Mouse (Mus musculus): ENCODE results near the gene Tomm5. TPM values are rescaled to one million over a fixed set of nuclear protein-coding genes. Genes with fewer than 3 reads are reported as not detected.

Gene Tomm5
- 163 and 164 TPM in 2 replicates for polyA plus RNA-seq (2016; fragmentation: Nextera tagmentation; extraction: Ambion mirVana)

GRCm38 (mm10) chr4:45107601-45108277 is at the start of gene Tomm5:
Gene Tomm5, minus strand, starts transcription at chr4:45108114.
- Histone ChIP-seq H3K27ac (no peak within 1 kb of the TSS), H3K4me2 (peak within 1 kb of the TSS; percentile 74), H3K36me3 (replicated peaks) (peaks cover 23% of the 10 kb centered on the region), H3K4me1 (peaks cover 13% of the 10 kb centered on the region), H3K9ac (peak within 1 kb of the TSS; percentile 97), H3K4me3 (replicated peaks) (peak within 1 kb of the TSS; percentile 93), H3K9me3 (no peaks in the 10 kb centered on the region), H3K27me3 (no peaks in the 10 kb centered on the region)
- ATAC-seq (ENCODE audit: low FRiP score), result peak; percentile 95
- WGBS, result under 1% methylated on average over 39 of the region's 39 CpGs

GRCm38 (mm10) chr4:45156433-45156832 is 48.5 kb upstream of the Tomm5 start:
- ATAC-seq (ENCODE audit: low FRiP score), result no peak
- Histone ChIP-seq H3K4me3 (replicated peaks) (no peak overlapping the region), H3K27me3 (no peaks in the 10 kb centered on the region), H3K4me2 (no peak overlapping the region), H3K27ac (no peak overlapping the region), H3K9ac (no peak overlapping the region), H3K9me3 (no peaks in the 10 kb centered on the region), H3K36me3 (replicated peaks) (no peaks in the 10 kb centered on the region), H3K4me1 (no peaks in the 10 kb centered on the region)
- WGBS, result 86% methylated on average over 3 of the region's 3 CpGs

GRCm38 (mm10) chr4:45143005-45143404 is 35.1 kb upstream of the Tomm5 start:
- peaks cover 3% of the 10 kb centered on the region; the same call in 1 of the 2 replicates for H3K27me3 ChIP-seq
- no peak overlapping the region for H3K4me3 ChIP-seq (replicated peaks)
- H3K36me3 ChIP-seq (replicated peaks), result no peaks in the 10 kb centered on the region
- ATAC-seq (ENCODE audit: low FRiP score), result no peak
- no peaks in the 10 kb centered on the region for H3K9me3 ChIP-seq
- H3K9ac ChIP-seq, result no peak overlapping the region
- H3K4me2 ChIP-seq, result no peak overlapping the region
- WGBS, result 77% methylated on average over 8 of the region's 8 CpGs
- H3K27ac ChIP-seq, result no peak overlapping the region
- peaks cover 18% of the 10 kb centered on the region for H3K4me1 ChIP-seq

- H3K36me3 ChIP-seq (replicated peaks), result no peaks in the 10 kb centered on the region
- no peak overlapping the region for H3K4me3 ChIP-seq (replicated peaks)
- peaks cover 18% of the 10 kb centered on the region for H3K4me1 ChIP-seq
- H3K9me3 ChIP-seq, result no peaks in the 10 kb centered on the region
- H3K9ac ChIP-seq, result no peak overlapping the region
- no peak for ATAC-seq (ENCODE audit: low FRiP score)
- 43% methylated on average over 11 of the region's 11 CpGs for WGBS
- H3K27ac ChIP-seq, result no peak overlapping the region
- 0 out of 2 replicates have a peak overlapping the region, but pooled peaks have one; percentile 6 for H3K4me2 ChIP-seq
- H3K27me3 ChIP-seq, result peaks cover 3% of the 10 kb centered on the region; the same call in 1 of the 2 replicates
These were observed 34.5 kb upstream of the Tomm5 start for GRCm38 (mm10) chr4:45142411-45142810.

GRCm38 (mm10) chr4:45141835-45142234 is 33.9 kb upstream of the Tomm5 start:
- Histone ChIP-seq H3K4me2 (no peak overlapping the region), H3K4me3 (replicated peaks) (no peak overlapping the region), H3K9me3 (no peaks in the 10 kb centered on the region), H3K9ac (no peak overlapping the region), H3K27me3 (peaks cover 3% of the 10 kb centered on the region; the same call in 1 of the 2 replicates), H3K36me3 (replicated peaks) (no peaks in the 10 kb centered on the region), H3K27ac (no peak overlapping the region), H3K4me1 (peaks cover 18% of the 10 kb centered on the region)
- 78% methylated on average over 5 of the region's 5 CpGs for WGBS
- ATAC-seq (ENCODE audit: low FRiP score), result no peak

- Histone ChIP-seq H3K9me3 (no peaks in the 10 kb centered on the region), H3K27ac (no peak overlapping the region), H3K4me2 (no peak overlapping the region), H3K4me3 (replicated peaks) (no peak overlapping the region), H3K36me3 (replicated peaks) (no peaks in the 10 kb centered on the region), H3K4me1 (peaks cover 6% of the 10 kb centered on the region), H3K9ac (no peak overlapping the region), H3K27me3 (no peaks in the 10 kb centered on the region)
- ATAC-seq (ENCODE audit: low FRiP score), result no peak
- WGBS, result 63% methylated on average over 4 of the region's 4 CpGs
These were observed 29.7 kb upstream of the Tomm5 start for GRCm38 (mm10) chr4:45137636-45138035.

GRCm38 (mm10) chr4:45134471-45134870 is 26.6 kb upstream of the Tomm5 start:
- H3K9me3 ChIP-seq, result no peaks in the 10 kb centered on the region
- H3K4me3 ChIP-seq (replicated peaks), result no peak overlapping the region
- ATAC-seq (ENCODE audit: low FRiP score), result no peak

GRCm38 (mm10) chr4:45131021-45131420 is 23.1 kb upstream of the Tomm5 start:
- H3K4me1 ChIP-seq, result no peaks in the 10 kb centered on the region
- no peak overlapping the region for H3K9ac ChIP-seq
- H3K4me2 ChIP-seq, result no peak overlapping the region
- H3K27ac ChIP-seq, result no peak overlapping the region
- no peaks in the 10 kb centered on the region for H3K36me3 ChIP-seq (replicated peaks)
- H3K27me3 ChIP-seq, result 0 out of 2 replicates have a peak, but pooled peaks cover 5% of the 10 kb centered on the region
- 86% methylated on average over 4 of the region's 4 CpGs for WGBS
- no peak overlapping the region for H3K4me3 ChIP-seq (replicated peaks)
- ATAC-seq (ENCODE audit: low FRiP score), result no peak
- no peaks in the 10 kb centered on the region for H3K9me3 ChIP-seq

More at GRCm38 (mm10) chr4:45134471-45134870, 26.6 kb upstream of the Tomm5 start:
- Histone ChIP-seq H3K27ac (no peak overlapping the region), H3K27me3 (0 out of 2 replicates have a peak, but pooled peaks cover 5% of the 10 kb centered on the region), H3K4me1 (no peaks in the 10 kb centered on the region), H3K4me2 (no peak overlapping the region), H3K9ac (no peak overlapping the region), H3K36me3 (replicated peaks) (no peaks in the 10 kb centered on the region)
- WGBS, result 89% methylated on average over 8 of the region's 8 CpGs

GRCm38 (mm10) chr4:45121311-45121710 is 13.4 kb upstream of the Tomm5 start:
- Histone ChIP-seq H3K9me3 (no peaks in the 10 kb centered on the region), H3K27ac (no peak overlapping the region), H3K4me1 (no peaks in the 10 kb centered on the region), H3K27me3 (no peaks in the 10 kb centered on the region), H3K4me3 (replicated peaks) (no peak overlapping the region), H3K9ac (no peak overlapping the region), H3K4me2 (no peak overlapping the region), H3K36me3 (replicated peaks) (no peaks in the 10 kb centered on the region)
- 87% methylated on average over 11 of the region's 11 CpGs for WGBS
- ATAC-seq (ENCODE audit: low FRiP score), result no peak

GRCm38 (mm10) chr4:45108456-45109110 is 669 bp upstream of the Tomm5 start:
- Histone ChIP-seq H3K4me3 (replicated peaks) (0 out of 2 replicates have a peak overlapping the region, but pooled peaks have one; percentile 93), H3K36me3 (replicated peaks) (peaks cover 19% of the 10 kb centered on the region), H3K4me2 (peak overlapping the region; percentile 74), H3K4me1 (peaks cover 13% of the 10 kb centered on the region), H3K27ac (no peak overlapping the region), H3K27me3 (no peaks in the 10 kb centered on the region), H3K9ac (no peak overlapping the region), H3K9me3 (no peaks in the 10 kb centered on the region)
- no peak for ATAC-seq (ENCODE audit: low FRiP score)
- WGBS, result 70% methylated on average over 8 of the region's 8 CpGs

GRCm38 (mm10) chr4:45107066-45107465 is 848 bp downstream of the Tomm5 start:
- H3K27ac ChIP-seq, result no peak overlapping the region
- WGBS, result 4% methylated on average over 4 of the region's 4 CpGs

GRCm38 (mm10) chr4:45106409-45106808 is 1.5 kb downstream of the Tomm5 start:
- peaks cover 30% of the 10 kb centered on the region for H3K36me3 ChIP-seq (replicated peaks)
- H3K27ac ChIP-seq, result no peak overlapping the region
- 72% methylated on average over 5 of the region's 5 CpGs for WGBS
- no peaks in the 10 kb centered on the region for H3K9me3 ChIP-seq
- H3K4me2 ChIP-seq, result 0 out of 2 replicates have a peak overlapping the region, but pooled peaks have one; percentile 74
- no peak overlapping the region for H3K9ac ChIP-seq
- H3K27me3 ChIP-seq, result no peaks in the 10 kb centered on the region
- ATAC-seq (ENCODE audit: low FRiP score), result no peak
- peaks cover 13% of the 10 kb centered on the region for H3K4me1 ChIP-seq
- no peak overlapping the region for H3K4me3 ChIP-seq (replicated peaks)

More at GRCm38 (mm10) chr4:45107066-45107465, 848 bp downstream of the Tomm5 start:
- Histone ChIP-seq H3K27me3 (no peaks in the 10 kb centered on the region), H3K4me1 (peaks cover 13% of the 10 kb centered on the region), H3K9ac (peak overlapping the region; percentile 97), H3K4me3 (replicated peaks) (peak overlapping the region; percentile 93), H3K9me3 (no peaks in the 10 kb centered on the region), H3K36me3 (replicated peaks) (peaks cover 29% of the 10 kb centered on the region), H3K4me2 (peak overlapping the region; percentile 74)
- no peak for ATAC-seq (ENCODE audit: low FRiP score)

All from forebrain, embryonic 12.5 days (tissue).